Mouse (Mus musculus): Measurements from ENCODE around the gene Cry2.

Gene Cry2

GRCm38 (mm10) chr2:92386821-92387570, 46.8 kb downstream of the Cry2 start:
- no peak for DNase-seq

DNA sequence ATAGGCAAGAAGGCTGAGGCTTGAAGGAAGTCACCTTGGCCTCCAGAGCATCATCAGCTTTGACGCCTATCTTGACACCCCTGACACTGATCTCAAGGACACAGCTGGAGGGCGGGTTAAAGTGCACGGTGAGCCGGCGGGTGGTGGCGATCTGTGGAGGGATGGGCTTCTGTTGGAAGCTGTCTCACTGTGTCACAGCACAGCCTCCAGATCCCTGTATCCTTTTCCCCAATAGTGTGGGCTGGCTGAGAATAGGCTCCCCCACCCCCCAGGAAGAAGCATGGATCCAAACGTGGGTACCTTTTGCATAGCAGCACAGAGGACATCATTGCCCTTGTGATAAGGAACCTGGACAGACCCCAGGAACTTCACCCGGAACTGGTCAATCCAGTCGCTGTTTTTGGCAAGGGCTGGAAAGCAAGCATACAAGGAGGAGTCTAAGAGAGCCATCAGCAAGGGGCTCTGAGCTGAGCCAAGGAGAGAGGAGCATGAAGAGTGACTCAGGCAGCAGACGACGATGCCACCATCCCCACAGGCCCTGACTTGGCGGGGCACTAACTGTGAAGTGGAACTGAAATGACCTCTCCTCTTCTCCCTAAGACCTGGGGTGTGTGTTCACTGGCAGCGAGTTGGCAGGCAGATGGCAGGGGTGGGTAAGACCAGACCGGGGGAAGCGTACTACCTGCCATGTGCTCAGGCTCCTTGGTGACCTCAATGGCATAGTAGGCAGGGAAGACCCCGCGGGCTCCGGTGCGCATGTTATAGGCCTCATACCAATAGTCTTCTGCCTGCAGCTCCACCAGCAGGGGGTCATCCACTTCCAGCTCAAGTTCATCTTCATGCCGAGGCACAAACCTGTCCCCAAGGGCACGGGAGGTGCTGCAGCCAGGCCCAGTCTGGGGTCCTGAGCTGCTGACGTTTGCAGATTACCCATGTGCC, 48.5 kb downstream of the Cry2 start:
- DNase-seq, result no peak

DNA sequence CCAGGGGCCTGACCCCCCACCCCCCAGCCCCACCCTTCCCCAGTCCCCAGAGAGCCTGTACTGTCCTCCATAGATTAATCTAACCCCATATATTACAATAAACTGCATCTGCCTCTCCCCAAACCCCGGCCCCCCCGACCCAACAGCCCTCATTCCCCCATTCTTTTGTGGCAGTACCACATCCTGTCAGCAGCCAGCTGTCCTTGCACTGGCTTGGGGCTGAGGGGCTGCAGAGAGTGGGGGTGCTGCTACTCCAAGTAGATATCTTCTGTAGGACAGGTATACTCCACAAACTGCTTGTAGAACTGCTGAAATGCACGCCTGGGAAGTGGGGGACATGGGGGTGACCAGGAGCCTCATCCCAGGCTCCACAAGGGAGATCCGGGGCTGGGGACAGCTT, 49.7 kb downstream of the Cry2 start:
- no peak for DNase-seq

DNA sequence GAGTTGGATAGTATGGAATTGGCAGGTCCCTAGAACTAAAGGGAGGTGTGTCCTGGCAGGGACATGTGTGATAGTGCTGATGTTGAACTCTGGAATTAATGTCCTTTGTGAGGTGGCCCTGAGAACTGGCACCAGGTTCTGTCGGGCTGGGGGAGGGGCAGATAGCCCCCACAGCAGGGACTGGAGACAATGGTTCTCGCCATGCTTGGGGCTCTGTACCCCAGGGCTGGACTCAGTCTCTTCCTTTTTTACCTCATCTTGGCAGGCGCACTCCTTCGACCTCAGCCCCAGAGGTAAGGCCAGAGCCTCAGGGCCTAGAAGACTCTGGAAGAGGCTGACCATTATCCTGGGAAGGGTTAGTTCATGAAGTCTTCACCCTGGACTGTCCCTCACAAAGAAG, 51.1 kb downstream of the Cry2 start:
- DNase-seq, result no peak

DNA sequence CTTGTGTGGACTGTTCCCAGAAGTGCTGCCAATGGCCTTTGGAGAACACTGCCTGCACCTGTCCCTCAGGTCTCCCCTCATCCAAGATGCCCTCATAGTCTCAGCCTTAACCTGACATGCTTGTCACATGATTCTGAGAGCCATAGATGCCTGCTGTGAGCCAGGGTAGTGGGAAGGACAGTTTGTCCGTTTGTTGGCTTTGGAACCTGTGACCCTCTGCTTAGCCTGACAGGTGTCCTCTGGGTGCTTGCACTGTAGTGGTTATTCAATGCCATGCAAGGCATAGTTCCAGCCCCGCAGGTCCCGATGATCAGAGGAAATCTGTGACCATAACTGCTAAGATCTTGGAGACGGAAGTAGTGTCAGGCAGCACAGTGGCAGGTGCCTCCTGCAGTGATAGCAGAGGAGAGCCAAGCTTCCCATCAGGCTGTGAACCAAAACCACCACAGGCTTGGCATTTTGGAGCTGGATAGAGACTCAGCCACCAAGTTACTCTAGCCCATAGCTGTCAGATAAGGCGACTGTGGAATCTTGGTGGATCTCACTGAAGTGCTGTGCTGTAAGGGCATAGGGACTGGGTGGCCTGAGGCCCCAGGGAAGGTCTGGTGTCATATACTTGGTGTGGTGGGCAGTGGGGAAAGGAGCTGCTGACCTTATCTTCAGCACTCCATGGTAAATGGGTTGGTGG, 51.8 kb downstream of the Cry2 start, which contains the start of gene 1700029I15Rik:
Gene 1700029I15Rik, plus strand, starts transcription at position 638 of the 688 bp plus-strand sequence.
- no peak for DNase-seq

- DNase-seq, result no peak
Observed at GRCm38 (mm10) chr2:92381161-92381560, 52.7 kb downstream of the Cry2 start.

GRCm38 (mm10) chr2:92380495-92381050, 53.3 kb downstream of the Cry2 start:
- DNase-seq, result no peak

GRCm38 (mm10) chr2:92379783-92380494, 53.9 kb downstream of the Cry2 start:
- DNase-seq, result no peak

DNA sequence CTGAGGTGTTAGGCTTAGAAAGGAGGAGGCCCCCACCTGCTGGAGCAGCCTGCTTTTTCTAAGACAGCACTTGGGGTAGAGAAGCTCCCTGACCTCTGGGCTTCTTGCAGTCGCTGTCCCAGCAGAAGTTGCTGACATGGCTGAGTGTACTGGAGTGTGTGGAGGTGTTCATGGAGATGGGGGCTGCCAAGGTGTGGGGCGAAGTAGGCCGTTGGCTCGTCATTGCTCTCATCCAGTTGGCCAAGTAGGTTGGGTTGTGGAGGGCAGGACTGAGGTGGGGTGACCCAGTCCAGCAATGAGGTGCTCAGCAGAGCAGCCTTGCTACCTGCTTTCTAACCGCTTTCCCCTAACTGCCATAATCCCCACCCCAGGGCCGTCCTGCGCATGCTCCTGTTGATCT, 56.5 kb downstream of the Cry2 start:
- no peak for DNase-seq

- DNase-seq, result no peak
Observed at GRCm38 (mm10) chr2:92376300-92376699, 57.5 kb downstream of the Cry2 start.

- DNase-seq, result no peak
Observed at GRCm38 (mm10) chr2:92375788-92376187, 58.1 kb downstream of the Cry2 start.

- peak; percentile 96 to 98 for DNase-seq
Observed at GRCm38 (mm10) chr2:92375099-92375623, 58.7 kb downstream of the Cry2 start.

DNA sequence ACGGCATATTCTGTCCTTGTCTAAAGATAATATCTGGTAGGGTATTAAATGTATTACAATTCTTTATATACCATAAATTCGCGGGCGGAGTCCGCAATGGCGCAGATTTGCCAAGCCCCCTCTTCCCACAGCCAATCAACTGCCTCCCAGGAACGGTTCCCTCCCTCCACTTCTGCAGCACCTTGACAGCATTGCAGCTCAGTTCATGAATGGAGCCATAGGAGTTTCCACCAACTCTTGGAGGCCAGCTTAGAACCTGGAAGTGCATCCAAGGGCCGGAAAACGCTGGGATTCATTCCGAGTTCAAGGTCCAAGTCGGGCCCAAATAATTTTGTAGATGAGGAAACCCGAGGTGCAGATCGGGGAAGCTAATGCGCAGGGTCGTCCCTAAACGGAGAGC, 59.3 kb downstream of the Cry2 start, which contains the start of the genes Pex16 and Large2:
Gene Pex16, plus strand, starts transcription at position 163 of the 400 bp plus-strand sequence.
Gene Large2, minus strand, starts transcription at position 356 of the 400 bp plus-strand sequence.
- peak; percentile 42 to 55 for DNase-seq

- DNase-seq, result no peak
Observed at GRCm38 (mm10) chr2:92373437-92373813, 60.4 kb downstream of the Cry2 start.

- DNase-seq, result no peak
Observed at GRCm38 (mm10) chr2:92372767-92373436, 60.9 kb downstream of the Cry2 start.

DNA sequence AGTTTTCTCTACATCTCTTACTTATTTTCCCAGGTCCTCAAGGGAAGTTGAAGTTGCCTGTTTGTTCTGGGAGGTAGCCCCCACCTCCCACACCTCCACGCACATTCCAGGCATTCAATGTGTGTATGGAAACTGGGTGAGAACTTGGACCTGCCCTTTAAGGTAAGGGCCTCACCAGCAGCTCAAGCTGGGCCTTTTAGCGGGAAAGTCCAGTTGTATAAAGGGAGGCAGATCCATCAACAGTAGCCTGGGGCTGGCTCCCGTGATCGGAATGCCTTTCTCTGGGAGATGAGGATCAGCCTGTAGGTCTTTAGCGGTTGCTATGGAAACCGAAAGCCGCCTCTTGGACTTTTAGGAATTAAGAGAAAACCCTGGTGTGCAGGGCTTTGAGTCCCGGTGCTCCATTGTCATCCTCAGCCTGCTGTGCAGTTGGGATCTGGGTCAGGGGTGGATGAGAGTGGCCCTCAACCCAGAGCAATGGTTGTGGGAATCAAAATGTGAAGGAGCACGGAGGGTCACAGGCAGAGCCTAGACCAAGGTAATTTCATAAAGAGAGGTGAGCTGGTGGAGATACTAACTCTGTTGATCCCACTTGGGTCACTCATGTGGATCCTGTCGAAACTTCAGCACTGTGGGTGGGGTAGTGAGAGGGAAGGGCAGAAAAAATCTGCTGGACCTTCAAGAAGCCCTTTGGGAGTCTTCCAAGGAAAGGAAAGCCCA, 61.7 kb downstream of the Cry2 start:
- no peak for DNase-seq

DNA sequence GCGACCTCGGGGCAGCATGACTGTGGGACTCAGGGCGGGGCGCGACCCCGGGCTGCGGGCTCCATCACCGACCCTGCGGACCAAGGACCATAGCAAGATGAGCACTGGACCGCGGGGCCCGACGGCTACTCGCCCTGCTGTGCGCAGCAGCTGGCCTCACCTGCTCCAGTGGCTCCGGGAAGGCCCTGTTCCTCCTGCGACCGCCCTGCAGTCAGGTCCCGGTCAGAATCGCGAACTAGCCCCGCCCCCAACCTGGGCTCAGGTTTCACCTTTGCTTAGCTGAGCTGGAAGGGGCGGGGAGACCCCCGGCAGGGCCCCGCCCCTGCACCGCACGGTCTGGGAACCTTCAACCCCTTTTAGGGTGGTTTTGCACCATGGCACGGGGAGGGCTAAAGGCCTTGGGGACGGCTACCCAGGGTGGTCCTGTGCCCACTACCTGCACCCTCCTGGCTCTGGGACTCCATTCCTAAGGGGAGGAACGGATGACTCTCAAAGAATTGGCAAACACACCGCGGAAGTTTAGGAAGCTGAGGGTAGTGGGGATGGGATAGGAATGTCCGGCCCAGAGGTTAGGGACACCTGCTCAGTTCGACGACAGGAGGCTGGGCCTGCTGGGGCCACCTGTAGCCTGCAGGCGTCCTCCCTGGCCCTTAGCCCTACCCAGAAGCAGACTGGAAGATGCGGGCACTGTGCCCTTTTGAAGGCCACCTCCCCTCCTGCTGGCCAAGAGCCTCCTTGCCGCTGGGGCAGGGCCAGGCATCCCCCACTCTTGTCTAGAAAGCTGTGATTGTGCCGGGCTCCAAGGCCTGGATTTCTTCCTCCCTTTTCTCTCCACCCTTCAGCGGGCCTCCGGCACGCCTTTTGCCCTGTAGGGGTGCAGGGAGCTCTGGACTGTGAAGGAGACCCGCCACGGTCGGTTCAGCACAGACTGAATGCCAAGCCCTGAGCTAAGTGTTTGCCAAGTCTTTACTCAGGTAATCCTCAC, 62.7 kb downstream of the Cry2 start:
- no peak for DNase-seq

DNA sequence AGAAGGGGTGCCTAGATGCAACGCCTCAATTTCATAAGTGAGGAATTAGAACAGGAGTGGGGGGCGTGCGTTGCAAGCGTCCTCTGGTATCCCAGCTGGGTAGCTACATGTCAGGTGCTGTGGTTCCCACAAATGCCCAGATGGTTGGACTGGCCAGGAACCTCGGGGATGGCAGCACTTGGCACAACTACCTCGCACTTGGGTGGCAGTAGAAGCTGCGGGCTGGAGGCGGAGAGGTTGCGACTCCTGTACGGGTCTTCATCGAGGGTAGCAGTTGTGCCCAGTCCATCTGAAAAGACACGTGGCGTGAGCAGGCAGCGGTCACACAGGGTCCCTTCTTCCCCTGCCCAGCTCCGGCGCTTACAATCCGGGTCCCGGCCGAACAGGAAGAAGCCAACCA, 63.5 kb downstream of the Cry2 start:
- DNase-seq, result no peak

DNA sequence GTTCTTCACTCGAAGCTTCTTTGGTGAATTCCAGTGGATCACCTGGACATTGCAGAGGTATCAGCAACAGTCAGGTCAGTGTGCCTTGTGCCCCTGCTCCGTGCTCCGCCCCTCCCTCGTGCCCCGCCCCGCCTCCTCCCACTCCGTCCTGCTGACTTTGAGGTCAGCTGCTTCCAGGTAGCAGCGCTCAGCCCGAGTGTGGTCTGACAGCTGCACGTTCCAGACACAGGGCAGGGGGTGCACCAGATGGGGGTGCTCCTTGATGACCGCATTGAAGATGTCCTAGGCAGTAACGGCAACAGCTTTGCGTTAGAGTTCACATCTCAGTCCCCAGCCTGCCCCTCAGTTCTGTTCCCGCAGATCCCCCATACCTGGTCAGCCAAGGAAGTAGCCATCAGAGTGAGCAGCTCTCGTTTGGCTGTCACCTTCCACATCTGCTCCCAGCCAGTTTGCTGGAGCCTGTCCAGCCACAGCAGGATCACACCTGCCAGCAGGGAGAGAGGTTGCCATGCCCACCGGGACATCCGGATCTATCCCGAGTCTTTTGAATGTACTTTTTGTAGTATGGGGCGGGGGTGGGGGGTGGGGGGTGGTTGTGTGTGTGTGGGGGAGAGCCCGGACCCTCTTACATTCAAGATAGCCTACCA, 66.3 kb downstream of the Cry2 start:
- no peak for DNase-seq

Data from thymus, adult 18-20 months (tissue).